Mouse (Mus musculus): Measurements from ENCODE around the gene Fads1.

Fads1 gene

GRCm38 (mm10) chr19:10210885-10211284, 28.2 kb downstream of the Fads1 start:
- no peak for DNase-seq (ENCODE audit: low read depth, low spot score)

GRCm38 (mm10) chr19:10213796-10214471, 31.2 kb downstream of the Fads1 start:
- no peak for DNase-seq (ENCODE audit: low read depth, low spot score)

GRCm38 (mm10) chr19:10216101-10216500, 33.4 kb downstream of the Fads1 start:
- no peak for DNase-seq (ENCODE audit: low read depth, low spot score)

- DNase-seq (ENCODE audit: low read depth, low spot score), result no peak
Observed at GRCm38 (mm10) chr19:10219108-10219507, 36.4 kb downstream of the Fads1 start.

- no peak for DNase-seq (ENCODE audit: low read depth, low spot score)
Observed at GRCm38 (mm10) chr19:10219593-10219992, 36.9 kb downstream of the Fads1 start.

GRCm38 (mm10) chr19:10221585-10221984, 38.9 kb downstream of the Fads1 start:
- DNase-seq (ENCODE audit: low read depth, low spot score), result no peak

GRCm38 (mm10) chr19:10222656-10223055, 40.0 kb downstream of the Fads1 start:
- DNase-seq (ENCODE audit: low read depth, low spot score), result no peak

GRCm38 (mm10) chr19:10223561-10223960, 40.9 kb downstream of the Fads1 start:
- no peak for DNase-seq (ENCODE audit: low read depth, low spot score)

GRCm38 (mm10) chr19:10224637-10225453, 42.2 kb downstream of the Fads1 start:
- no peak for DNase-seq (ENCODE audit: low read depth, low spot score)

GRCm38 (mm10) chr19:10225767-10226166, 43.1 kb downstream of the Fads1 start:
- DNase-seq (ENCODE audit: low read depth, low spot score), result no peak

GRCm38 (mm10) chr19:10231016-10231415, 48.3 kb downstream of the Fads1 start:
- no peak for DNase-seq (ENCODE audit: low read depth, low spot score)

- no peak for DNase-seq (ENCODE audit: low read depth, low spot score)
Observed at GRCm38 (mm10) chr19:10231871-10232270, 49.2 kb downstream of the Fads1 start.

GRCm38 (mm10) chr19:10232327-10233017, 49.8 kb downstream of the Fads1 start:
- peak; percentile 58 for DNase-seq (ENCODE audit: low read depth, low spot score)

GRCm38 (mm10) chr19:10235784-10236565, 53.3 kb downstream of the Fads1 start:
- no peak for DNase-seq (ENCODE audit: low read depth, low spot score)

GRCm38 (mm10) chr19:10238477-10238876, 55.8 kb downstream of the Fads1 start:
- no peak for DNase-seq (ENCODE audit: low read depth, low spot score)

GRCm38 (mm10) chr19:10239419-10239818, 56.7 kb downstream of the Fads1 start:
- DNase-seq (ENCODE audit: low read depth, low spot score), result no peak

GRCm38 (mm10) chr19:10239975-10240653, 57.4 kb downstream of the Fads1 start:
- no peak for DNase-seq (ENCODE audit: low read depth, low spot score)

GRCm38 (mm10) chr19:10240654-10241305, 58.1 kb downstream of the Fads1 start, which contains the start of gene Myrf:
Gene Myrf (minus strand): TSS chr19:10240748.
- no peak for DNase-seq (ENCODE audit: low read depth, low spot score)

- DNase-seq (ENCODE audit: low read depth, low spot score), result no peak
Observed at GRCm38 (mm10) chr19:10242916-10243315, 60.2 kb downstream of the Fads1 start.

- DNase-seq (ENCODE audit: low read depth, low spot score), result no peak
Observed at GRCm38 (mm10) chr19:10244183-10244582, 61.5 kb downstream of the Fads1 start.
